Mouse (Mus musculus) retina, embryonic 14.5 days (tissue): ENCODE results near the gene Pou2f2.

ENCODE experiments used
- DNase-seq: peaks from one replicate; pipeline ENCODE4 v3.0.0-alpha.2; 2015; ENCODE audit warnings: low spot score

Gene Pou2f2

DNA sequence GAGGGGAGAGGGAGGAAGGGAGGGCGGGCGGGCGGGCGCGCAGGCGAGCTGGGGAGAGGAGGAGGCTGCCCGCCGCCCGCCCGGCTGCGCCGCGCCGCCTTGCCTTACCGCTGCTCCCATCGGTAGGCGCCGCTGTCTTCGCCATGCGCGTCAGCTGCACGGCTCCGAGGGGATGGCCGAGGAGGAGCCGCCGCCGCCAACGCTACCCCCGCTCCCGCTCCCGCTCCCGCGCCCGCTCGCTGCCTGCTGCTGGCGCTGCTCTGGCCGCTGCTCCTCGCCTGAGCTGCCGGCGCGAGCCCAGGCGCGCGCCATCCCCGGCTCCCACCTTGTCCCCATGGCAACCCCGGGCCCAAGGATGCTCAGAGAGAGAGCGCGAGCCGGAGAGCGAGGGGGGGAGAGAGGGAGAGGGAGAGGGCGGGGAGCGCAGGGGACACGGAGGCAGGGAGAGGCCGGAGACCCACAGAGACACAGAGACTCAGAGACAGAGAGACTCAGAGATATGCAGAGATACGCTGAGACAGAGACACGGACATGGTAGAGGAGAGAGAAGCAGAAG lies at the start of gene Pou2f2:
Gene Pou2f2 (minus strand): TSS at position 121 of the 556 bp plus-strand sequence.
- peak; percentile 90 for DNase-seq

- no peak for DNase-seq
Measured at GRCm38 (mm10) chr7:25227523-25228300, 48.2 kb upstream of the Pou2f2 start.

DNA sequence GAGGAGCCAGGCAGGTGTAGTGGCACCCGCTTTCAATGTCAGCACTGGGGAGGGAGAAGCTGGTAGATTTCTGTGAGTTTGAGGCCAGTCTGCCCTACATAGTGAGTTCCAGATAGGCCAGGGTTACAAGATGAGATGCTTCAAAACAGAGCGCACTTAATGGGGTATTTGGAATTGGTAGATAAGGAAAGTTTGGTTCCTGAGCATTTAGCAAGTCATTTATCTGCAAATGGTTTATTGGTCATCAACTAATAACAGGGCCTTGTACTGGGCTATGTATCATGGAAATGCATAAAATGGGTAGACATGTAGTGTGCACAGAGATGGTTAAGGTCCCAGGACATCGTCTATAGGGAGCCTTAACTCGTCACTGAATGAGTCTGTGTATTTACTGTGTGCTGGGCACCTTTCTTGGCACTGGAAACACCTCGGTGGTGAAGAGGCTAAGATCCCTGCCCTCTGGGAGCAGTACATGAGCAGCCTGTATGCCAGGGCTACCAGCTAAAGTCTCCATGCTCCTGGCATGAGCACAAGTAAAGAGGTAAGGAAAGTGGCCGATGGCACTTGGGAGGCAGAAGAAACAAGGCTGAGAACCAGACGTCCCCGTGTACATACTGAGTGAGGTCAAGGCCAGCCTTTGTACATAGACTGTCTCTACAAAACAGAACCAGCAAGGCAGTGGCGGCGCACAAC lies 42.9 kb upstream of the Pou2f2 start:
- DNase-seq = no peak

DNA sequence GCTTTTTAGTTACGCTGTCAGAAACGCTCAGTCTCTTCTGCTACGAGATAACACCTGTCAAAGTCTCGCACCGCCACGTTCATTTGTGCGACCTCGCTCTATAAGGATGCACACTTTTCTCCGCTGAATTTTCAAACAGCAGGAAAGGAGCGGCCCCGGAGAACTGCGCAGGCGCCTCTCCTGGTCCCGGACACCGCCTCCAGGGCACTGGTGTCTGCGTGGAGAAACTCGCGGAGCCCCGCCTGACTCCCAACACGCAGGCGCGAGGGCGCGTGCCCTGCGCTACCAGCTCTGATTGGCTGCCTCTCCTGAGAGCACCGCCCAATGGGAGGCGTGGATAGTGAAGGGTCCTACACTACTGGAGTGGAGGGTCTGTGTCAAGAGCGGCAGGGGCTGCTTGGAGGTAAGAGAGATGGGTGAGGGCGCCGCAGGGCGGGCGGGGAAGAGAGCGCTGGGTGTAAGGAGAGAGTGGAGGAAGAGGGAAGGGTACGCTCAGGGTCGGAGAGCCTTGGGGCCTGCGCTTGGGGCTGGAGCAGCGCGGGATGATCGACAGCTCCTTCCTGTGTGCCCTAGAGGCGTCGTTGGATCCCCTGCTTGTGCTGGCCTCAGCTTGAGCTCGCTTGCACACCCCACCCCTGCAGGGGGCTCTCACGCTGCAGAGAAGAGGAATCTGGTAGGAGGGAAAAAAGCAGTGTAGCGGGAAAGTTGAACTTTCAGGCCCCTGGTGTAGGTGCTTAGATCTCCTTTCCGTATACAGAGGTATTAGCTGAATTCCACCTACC lies 41.8 kb upstream of the Pou2f2 start, which contains the start of gene Zfp526:
Gene Zfp526 (plus strand): TSS at position 324 of the 782 bp plus-strand sequence.
- DNase-seq = peak; percentile 99

DNA sequence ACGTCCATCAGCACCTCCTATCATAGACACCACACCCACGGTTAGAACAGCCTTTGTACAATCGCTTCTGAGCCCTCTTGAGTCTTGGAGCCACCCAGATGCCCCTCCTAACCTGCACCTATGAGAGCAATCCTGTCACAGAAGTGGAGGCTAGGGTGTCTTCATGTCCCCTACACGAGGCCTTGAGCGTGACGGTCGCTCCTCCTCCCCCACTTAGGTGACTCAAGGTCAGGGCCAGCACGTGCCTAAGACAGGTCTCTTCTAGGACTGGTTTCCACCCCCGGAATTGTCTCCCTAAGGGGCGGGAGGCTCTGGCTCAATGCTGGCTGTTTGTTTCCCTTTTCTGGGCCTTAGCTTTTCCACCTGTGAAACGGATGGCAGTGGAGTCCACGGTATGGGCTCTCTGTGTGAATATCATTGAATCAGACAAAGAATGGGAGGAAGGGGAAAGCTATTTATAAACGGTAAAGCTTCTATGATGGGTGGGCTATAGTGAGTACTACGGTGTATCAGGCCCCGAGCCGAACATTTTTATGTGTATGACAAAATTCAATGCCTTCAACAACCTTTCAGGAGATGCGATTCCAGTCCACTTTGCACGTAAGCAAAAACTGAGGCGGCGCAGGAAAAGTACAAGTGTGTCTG lies 41.1 kb upstream of the Pou2f2 start, which contains the start of gene Dedd2:
Gene Dedd2 (minus strand): TSS at position 159 of the 645 bp plus-strand sequence.
- no peak for DNase-seq

DNA sequence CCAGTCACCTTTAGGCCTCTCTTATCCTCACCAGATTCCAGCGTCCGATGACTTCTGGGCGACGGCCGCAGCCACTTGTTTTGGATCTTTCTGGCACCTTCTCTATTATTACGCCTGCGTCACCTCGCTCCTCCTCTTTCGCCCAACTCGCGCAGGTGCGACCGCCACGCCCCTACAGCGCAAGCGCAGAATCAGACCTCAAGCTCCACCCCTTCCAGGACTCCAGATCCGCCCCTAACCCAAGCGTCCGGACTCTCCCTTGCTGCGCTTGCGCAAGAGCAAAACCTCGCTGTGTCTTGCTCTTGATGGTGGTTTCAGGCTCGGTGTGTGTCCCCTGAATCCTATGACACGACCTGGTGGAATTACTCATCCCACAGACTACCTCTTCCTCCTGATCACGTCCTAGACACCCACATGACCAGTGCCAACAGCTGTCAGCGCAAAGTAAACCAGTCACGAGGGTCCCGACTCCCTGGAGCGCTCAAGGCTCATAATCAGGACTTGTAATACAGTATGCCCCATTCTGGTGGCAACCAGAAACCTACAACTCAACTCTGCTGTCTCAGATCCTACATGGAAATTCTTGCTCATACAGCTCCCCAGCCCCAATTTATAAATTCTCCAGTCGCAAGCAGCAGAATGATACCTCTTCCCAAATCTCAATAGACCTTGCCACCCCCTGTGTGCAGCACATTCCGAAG lies 40.4 kb upstream of the Pou2f2 start:
- DNase-seq = peak; percentile 96

DNA sequence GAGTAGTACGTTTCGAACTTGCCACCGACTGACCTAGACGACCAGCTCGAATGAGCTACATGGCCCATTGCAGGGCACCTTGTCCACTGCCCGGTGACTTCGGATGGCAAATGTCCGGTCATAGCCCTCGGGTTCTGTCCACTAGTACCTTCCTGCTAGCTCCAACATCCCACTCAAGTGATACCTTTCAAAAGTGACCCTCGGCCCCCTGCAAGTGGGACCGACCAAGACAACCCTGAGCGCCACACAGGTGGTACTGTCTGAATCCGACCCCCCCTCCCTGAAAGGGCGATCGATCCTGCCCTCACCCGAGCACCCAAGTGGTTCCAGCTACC lies 39.9 kb upstream of the Pou2f2 start:
- DNase-seq = no peak

- DNase-seq = peak; percentile 86
Measured at GRCm38 (mm10) chr7:25218705-25219415, 39.3 kb upstream of the Pou2f2 start.

DNA sequence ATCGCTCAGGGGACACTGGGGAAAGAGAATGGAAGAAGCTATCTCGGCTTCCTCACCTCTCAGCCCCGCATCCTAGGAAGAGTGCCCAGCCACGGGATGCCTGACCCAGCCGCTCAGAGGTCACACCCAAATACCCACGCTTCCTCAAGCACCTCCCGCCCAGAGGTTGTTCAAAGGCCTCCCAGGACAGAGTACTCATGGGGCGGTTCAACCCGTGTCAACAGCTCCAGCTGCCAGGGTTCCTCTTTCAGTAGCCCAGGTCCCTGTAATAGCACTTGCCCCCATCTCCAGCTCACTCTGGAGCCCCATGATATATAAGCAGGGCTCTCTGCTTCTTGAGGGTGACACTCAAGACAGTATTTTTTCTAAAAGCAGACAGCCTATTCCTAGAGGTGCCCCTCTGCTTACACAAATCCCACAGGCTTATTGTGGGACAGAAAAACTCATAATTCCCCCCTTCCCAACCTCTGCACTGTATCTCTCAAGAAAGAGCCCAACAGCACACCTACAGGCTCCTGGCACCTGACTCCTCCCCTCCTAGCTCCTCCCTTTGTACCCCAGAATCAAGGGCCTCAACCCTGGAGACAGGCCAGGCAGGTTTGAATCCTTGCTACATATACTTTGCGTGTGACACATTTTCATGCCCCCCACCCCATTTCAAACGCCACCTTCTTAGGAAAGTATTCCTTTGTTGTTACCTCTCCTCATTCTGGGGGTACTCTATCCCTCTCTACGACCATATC lies 38.3 kb upstream of the Pou2f2 start:
- DNase-seq = no peak

DNA sequence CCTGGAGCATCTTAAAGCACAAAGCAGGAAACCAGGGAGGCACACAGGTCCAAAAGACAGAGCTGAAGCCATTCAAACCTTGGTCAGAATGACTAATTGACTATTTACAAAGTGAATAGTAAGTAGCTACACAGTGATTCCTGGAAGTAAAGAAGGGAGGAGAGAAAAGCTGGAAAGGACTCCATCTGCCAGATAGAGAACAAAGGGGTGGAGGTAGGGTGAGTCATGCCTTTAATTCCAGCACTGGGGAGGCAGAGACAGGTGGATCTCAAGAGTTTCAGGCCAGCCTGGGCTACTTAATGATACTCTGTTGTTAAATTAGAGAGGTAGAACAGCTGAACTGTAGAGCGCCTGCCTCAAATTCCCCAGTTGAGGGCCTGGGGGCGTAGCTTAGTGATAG lies 34.6 kb upstream of the Pou2f2 start:
- DNase-seq = no peak

GRCm38 (mm10) chr7:25213099-25213498 lies 33.6 kb upstream of the Pou2f2 start:
- no peak for DNase-seq

DNA sequence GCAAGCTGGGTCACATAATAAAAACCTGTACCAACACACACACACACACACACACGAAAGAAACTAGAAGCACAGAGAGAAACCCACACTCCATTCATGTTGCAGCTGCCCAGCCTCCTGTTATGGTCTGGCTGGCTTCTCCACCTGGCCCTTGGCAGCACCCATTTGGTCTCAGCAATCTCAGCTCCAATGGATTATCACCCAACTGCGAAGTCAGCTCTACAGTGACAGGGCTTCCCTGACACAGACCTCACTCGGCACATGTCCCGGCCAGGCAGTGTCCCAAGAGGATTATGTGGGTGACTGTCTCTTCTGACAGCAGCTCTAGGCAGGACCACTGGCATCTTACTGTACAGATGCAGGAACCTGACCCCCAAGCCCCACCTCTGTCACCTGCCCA lies 31.0 kb upstream of the Pou2f2 start:
- no peak for DNase-seq

DNA sequence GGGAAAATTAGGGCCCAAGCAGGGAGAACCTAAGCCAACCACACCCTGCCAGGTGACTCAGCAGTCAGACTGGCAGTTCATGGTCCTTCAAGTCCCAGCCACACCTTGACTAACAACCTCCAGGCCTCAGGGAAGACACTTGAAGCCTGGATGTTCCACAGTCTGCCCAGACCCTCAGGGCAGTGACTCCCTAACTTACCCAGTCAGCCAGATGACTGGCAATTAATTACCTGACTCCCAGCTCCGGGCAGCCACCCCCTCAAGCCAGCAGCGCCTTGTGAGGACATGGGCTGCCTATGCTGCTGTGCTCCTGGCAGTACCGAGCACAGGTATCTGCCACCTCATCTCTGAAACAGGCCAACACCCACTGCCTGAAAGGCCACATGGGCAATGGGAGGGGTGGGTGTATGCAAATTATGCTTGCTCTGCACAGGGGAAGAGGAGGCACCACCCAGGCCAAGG lies 29.7 kb upstream of the Pou2f2 start:
- DNase-seq = no peak

DNA sequence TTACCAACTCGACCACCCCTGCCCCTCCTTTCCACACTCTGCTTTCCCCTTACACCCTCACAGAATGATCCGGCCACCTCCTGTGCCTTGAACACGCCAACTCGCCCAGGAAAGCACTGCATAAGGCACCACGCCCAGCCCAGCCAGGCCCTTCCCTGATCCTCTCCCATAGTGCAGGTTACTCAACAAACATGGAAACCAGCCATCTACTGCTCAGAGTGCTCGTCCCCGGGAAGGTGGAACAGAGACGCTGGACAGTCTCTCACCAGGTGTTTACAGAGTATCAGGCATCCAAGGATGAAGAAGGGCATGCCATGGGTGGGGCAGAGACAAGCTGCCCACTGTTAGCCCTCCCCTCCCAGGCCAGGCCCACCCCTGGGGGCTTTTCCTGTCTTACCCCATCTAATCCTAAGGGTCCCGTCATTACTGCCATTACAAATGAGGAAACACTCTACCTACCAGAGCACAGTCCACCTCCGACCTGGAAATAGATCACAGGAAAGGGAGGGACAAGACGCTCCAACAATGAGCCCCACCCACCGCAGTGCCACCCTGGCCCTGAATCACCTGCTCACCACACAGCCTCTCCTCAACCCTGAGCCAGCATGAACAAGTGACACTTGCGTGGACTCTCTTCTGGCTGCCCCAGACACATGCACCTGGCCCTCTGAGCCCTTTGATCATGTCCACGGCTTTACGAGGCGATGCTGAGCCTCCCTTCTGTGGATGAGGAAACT lies 26.7 kb upstream of the Pou2f2 start:
- DNase-seq = no peak

GRCm38 (mm10) chr7:25205355-25206093 lies 26.0 kb upstream of the Pou2f2 start:
- no peak for DNase-seq

DNA sequence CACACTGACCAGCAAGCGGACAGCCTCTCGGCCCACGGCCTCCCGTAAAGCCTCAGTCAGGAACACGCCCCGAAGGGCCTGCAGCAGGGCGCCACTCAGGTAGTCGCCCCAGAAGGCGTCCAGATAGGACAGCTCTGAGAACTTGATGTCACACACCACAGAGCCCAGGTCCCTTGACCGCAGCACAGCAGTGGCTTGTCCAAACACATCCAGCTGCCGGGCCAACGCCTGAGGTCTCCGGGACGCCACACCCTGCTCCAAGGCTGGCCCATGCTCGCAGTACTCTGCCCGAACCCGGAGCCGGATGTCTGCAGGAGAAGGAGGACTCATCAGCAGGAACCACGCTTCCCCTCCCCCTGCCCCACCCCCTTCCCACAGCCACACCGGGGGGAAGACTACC lies 24.1 kb upstream of the Pou2f2 start:
- DNase-seq = no peak

DNA sequence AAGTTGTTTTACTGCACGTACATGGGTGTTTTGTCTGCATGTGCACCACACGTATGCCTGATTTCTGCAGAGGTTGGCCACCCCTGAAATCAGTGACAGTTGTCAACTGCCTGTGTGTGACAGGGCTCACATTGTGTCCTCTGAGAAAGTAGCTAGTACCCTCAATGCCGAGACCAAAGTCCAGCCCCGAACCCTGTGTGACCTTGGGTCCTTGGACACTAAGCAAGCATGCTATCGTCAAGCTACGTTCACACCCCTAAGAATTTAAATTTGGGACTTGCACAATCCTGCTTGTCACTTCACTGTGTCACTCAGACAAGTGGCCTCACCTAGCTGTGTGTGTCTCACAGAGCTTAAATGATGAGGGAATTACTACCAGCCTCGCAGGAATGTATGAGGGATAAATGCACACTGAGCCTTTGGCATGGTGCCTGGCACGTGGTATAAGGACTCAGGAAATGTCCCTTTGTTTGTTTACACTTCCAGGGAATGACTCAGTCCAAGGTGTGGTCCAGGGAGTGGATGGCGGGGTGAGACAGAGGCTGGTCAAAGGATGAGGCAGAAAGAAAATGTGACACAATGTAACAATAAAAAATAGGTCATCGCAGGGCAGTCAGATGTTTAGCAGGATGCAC lies 18.0 kb upstream of the Pou2f2 start:
- DNase-seq = no peak

DNA sequence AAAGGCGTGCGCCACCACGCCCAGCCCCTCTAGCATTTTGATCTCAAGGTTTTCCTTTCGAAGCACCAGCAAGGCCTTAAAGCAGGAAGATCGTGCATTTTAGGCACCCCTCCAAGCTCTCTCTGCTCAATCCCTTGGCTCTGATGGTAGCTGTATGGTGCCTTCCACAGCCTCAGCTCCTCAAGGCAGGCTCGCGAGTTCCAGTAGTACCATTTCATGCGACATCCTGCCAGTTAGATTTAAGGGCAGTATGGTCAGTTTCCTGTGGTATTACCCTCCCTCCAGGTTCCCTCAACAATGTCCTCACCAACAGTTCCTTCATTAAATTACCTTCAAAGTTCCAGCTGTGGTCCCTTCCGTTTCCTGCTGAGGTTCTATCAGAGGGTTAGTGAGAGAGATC lies 16.6 kb upstream of the Pou2f2 start:
- DNase-seq = no peak
